In genomic region chr4:126156617-126157016, GRCm38 (mm10) we compare ENCODE assay signal across 8 mouse cellular contexts. TPM values are rescaled to one million over a fixed set of nuclear protein-coding genes. Genes with fewer than 3 reads are reported as not detected.
DNase-seq lines count a peak whose midpoint lies in the region; ATAC-seq and TF ChIP-seq lines count a peak whose summit lies in the region.

No protein-coding gene starts in this region.

- 62% methylated on average over 5 of the region's 5 CpGs for WGBS in intestine, postnatal 0 days
- WGBS in forebrain, embryonic 16.5 days, result 54% methylated on average over 5 of the region's 5 CpGs

- TF ChIP-seq CTCF in layer of hippocampus, adult 2 months (conservative IDR thresholded peaks at IDR 0.05), result peak; percentile 80
- TF ChIP-seq CTCF in intestine, postnatal 0 days (IDR thresholded peaks at IDR 0.05; ENCODE audit: low read depth), result peak; percentile 82

- intact Hi-C loops in left cerebral cortex, postnatal 4 days (cut with DNase I), result no loop called here

- no peak overlapping the region for H3K27ac ChIP-seq in layer of hippocampus, adult 2 months
- no peak overlapping the region for H3K27ac ChIP-seq in intestine, postnatal 0 days (ENCODE audit: low read depth, low read length)
- H3K27ac ChIP-seq in forebrain, embryonic 16.5 days (ENCODE audit: low read length), result no peak overlapping the region

- 0 out of 2 replicates have a peak, but pooled peaks cover 4% of the 10 kb centered on the region for H3K4me1 ChIP-seq in intestine, postnatal 0 days (replicated peaks; ENCODE audit: control insufficient read depth, insufficient read depth, low read length)
- no peaks in the 10 kb centered on the region for H3K4me1 ChIP-seq in forebrain, embryonic 16.5 days (replicated peaks; ENCODE audit: control insufficient read depth, insufficient read depth, low read length)

- DNase-seq in layer of hippocampus, adult 2 months (ENCODE audit: low spot score in 2 of 2), result no peak
- DNase-seq in layer of hippocampus, adult 8-10 months (ENCODE audit: low spot score in 2 of 2), result no peak
- peak; percentile 88 for DNase-seq in R1 (ENCODE audit: low read depth, low spot score)
- DNase-seq in spleen, postnatal 10 days (ENCODE audit: low spot score in 2 of 2), result peak; percentile 41 to 68
- DNase-seq in gastrocnemius, postnatal 25 days, result no peak
- DNase-seq in left cerebral cortex, postnatal 4 days, result no peak

- no peaks in the 10 kb centered on the region for H3K9me3 ChIP-seq in intestine, postnatal 0 days (ENCODE audit: control insufficient read depth)
- no peaks in the 10 kb centered on the region for H3K9me3 ChIP-seq in forebrain, embryonic 16.5 days (ENCODE audit: control insufficient read depth, low read length)

- H3K9ac ChIP-seq in intestine, postnatal 0 days (ENCODE audit: low read depth, low read length), result no peak overlapping the region
- no peak overlapping the region for H3K9ac ChIP-seq in forebrain, embryonic 16.5 days (replicated peaks; ENCODE audit: low read depth, low read length)

- H3K27me3 ChIP-seq in intestine, postnatal 0 days (replicated peaks; ENCODE audit: control insufficient read depth, insufficient read depth, low read length), result no peaks in the 10 kb centered on the region
- H3K27me3 ChIP-seq in forebrain, embryonic 16.5 days (replicated peaks; ENCODE audit: control insufficient read depth, insufficient read depth, low read length), result no peaks in the 10 kb centered on the region

- peaks cover 9% of the 10 kb centered on the region; the same call in 1 of the 2 replicates for H3K36me3 ChIP-seq in intestine, postnatal 0 days (ENCODE audit: control insufficient read depth, insufficient read depth)
- H3K36me3 ChIP-seq in forebrain, embryonic 16.5 days (ENCODE audit: control insufficient read depth, insufficient read depth), result no peaks in the 10 kb centered on the region

- no peak for ATAC-seq in intestine, postnatal 0 days
- no peak for ATAC-seq in forebrain, embryonic 16.5 days

- H3K4me2 ChIP-seq in intestine, postnatal 0 days (replicated peaks; ENCODE audit: low read depth), result no peak overlapping the region
- no peak overlapping the region for H3K4me2 ChIP-seq in forebrain, embryonic 16.5 days (ENCODE audit: low read length)

- no peak overlapping the region for H3K4me3 ChIP-seq in layer of hippocampus, adult 2 months
- no peak overlapping the region for H3K4me3 ChIP-seq in intestine, postnatal 0 days (ENCODE audit: low read depth, low read length)
- H3K4me3 ChIP-seq in forebrain, embryonic 16.5 days (replicated peaks; ENCODE audit: low read length), result no peak overlapping the region

RNA-seq across cellular contexts. Expression of gene Sh3d21, which starts 6.7 kb away (rescaled TPM):
- under 1 TPM; 0.59 to 0.81 TPM for total RNA-seq in layer of hippocampus, adult 2 months (2021)
- total RNA-seq in layer of hippocampus, adult 8-10 months (2022), result 1 to 10 TPM in 3 of 4 experiments, under 1 TPM in 1; 0.68 to 1.3 (median 1.1) TPM
- polyA plus RNA-seq in intestine, postnatal 0 days (2015; fragmentation: Nextera tagmentation; extraction: Ambion mirVana), result 10.0 and 12.3 TPM in 2 replicates
- total RNA-seq in gastrocnemius, postnatal 25 days (2021), result 1 to 10 TPM in 1 of 2 experiments, under 1 TPM in 1; 0.94 to 1.3 TPM
- total RNA-seq in left cerebral cortex, postnatal 4 days (2021), result 1 to 10 TPM in 1 of 2 experiments, under 1 TPM in 1; 0.58 to 1.3 TPM
- polyA plus RNA-seq in forebrain, embryonic 16.5 days (2015; fragmentation: Nextera tagmentation; extraction: Ambion mirVana), result 0.87 and 1.2 TPM in 2 replicates

RNA-seq across cellular contexts. Expression of gene Eva1b, which starts 9.1 kb away (rescaled TPM):
- total RNA-seq in layer of hippocampus, adult 2 months (2021), result 1 to 10 TPM; 3.3 to 3.6 TPM
- total RNA-seq in layer of hippocampus, adult 8-10 months (2022), result 1 to 10 TPM; 2.5 to 4.8 (median 3.3) TPM
- 28.9 and 29.0 TPM in 2 replicates for polyA plus RNA-seq in intestine, postnatal 0 days (2015; fragmentation: Nextera tagmentation; extraction: Ambion mirVana)
- 1 to 10 TPM; 6.3 to 6.8 TPM for total RNA-seq in gastrocnemius, postnatal 25 days (2021)
- 1 to 10 TPM; 6.3 to 7.2 TPM for total RNA-seq in left cerebral cortex, postnatal 4 days (2021)
- polyA plus RNA-seq in forebrain, embryonic 16.5 days (2015; fragmentation: Nextera tagmentation; extraction: Ambion mirVana), result 10.1 and 10.2 TPM in 2 replicates

RNA-seq across cellular contexts. Expression of gene Thrap3, which starts 45.9 kb away (rescaled TPM):
- 100 to 1,000 TPM; 150 to 166 TPM for total RNA-seq in layer of hippocampus, adult 2 months (2021)
- total RNA-seq in layer of hippocampus, adult 8-10 months (2022), result 100 to 1,000 TPM; 151 to 172 (median 170) TPM
- 56.7 and 67.5 TPM in 2 replicates for polyA plus RNA-seq in intestine, postnatal 0 days (2015; fragmentation: Nextera tagmentation; extraction: Ambion mirVana)
- 10 to 100 TPM; 90.9 to 92.4 TPM for total RNA-seq in gastrocnemius, postnatal 25 days (2021)
- 100 to 1,000 TPM; 165 TPM for total RNA-seq in left cerebral cortex, postnatal 4 days (2021)
- polyA plus RNA-seq in forebrain, embryonic 16.5 days (2015; fragmentation: Nextera tagmentation; extraction: Ambion mirVana), result 172 and 187 TPM in 2 replicates

RNA-seq across cellular contexts. Expression of gene Stk40, which starts 52.9 kb away (rescaled TPM):
- total RNA-seq in layer of hippocampus, adult 2 months (2021), result 10 to 100 TPM; 24.8 to 26.6 TPM
- 10 to 100 TPM; 25.4 to 36.5 (median 31.1) TPM for total RNA-seq in layer of hippocampus, adult 8-10 months (2022)
- polyA plus RNA-seq in intestine, postnatal 0 days (2015; fragmentation: Nextera tagmentation; extraction: Ambion mirVana), result 14.5 and 14.6 TPM in 2 replicates
- total RNA-seq in gastrocnemius, postnatal 25 days (2021), result 10 to 100 TPM; 70.8 to 75.6 TPM
- total RNA-seq in left cerebral cortex, postnatal 4 days (2021), result 10 to 100 TPM; 23.7 to 25.0 TPM
- polyA plus RNA-seq in forebrain, embryonic 16.5 days (2015; fragmentation: Nextera tagmentation; extraction: Ambion mirVana), result 33.5 and 34.7 TPM in 2 replicates

Comparison
In these comparisons a context has a peak if more than half of its experiments do, and no peak if none do; other contexts are left out.
1. DNase-seq: peak in R1 (single experiment) and spleen, postnatal 10 days (2 of 2); none in layer of hippocampus, adult 2 months (0 of 2), layer of hippocampus, adult 8-10 months (0 of 2), gastrocnemius, postnatal 25 days (single experiment) and left cerebral cortex, postnatal 4 days (single experiment).